Mouse (Mus musculus) layer of hippocampus, adult 6 months (tissue): ENCODE results near the gene Tada2a. TPM values are rescaled to one million over a fixed set of nuclear protein-coding genes. Genes with fewer than 3 reads are reported as not detected.

ENCODE experiments used
- long read RNA-seq, 2 experiments: library from polyadenylated mRNA; unstranded; transcript quantifications; one replicate each; pipeline ENCODE4 v2.0.0; 2019 to 2020
- polyA plus RNA-seq: library from polyadenylated mRNA; unstranded; fragments of <200 nt; fragmentation: Nextera tagmentation; gene quantifications from 2 replicates; pipeline ENCODE4 v1.2.3, GENCODE M21; 2021

Tada2a gene
- 17.2 and 17.8 TPM in 2 replicates for polyA plus RNA-seq
- long read RNA-seq, experiment 1, transcript Tada2a-201 (16 exons, 2,151 nt), result major isoform, 14 of 36 reads
- long read RNA-seq, experiment 1, partial matches to known transcripts, result 15 of 36 reads
- long read RNA-seq, experiment 1, other reads (novel, unspliced or antisense), result 6 of 36 reads
- long read RNA-seq, experiment 2, transcript Tada2a-201 (16 exons, 2,151 nt), result major isoform, 94 of 134 reads
- long read RNA-seq, experiment 2, partial matches to known transcripts, result 9 of 134 reads
- long read RNA-seq, experiment 2, other reads (novel, unspliced or antisense), result 31 of 134 reads

GRCm38 (mm10) chr11:84128943-84129798 is at the start of gene Tada2a, which contains the start of gene Acaca:
TSS of gene Tada2a (minus strand) at chr11:84129600.
TSS of gene Acaca (plus strand) at chr11:84129672.

GRCm38 (mm10) chr11:84167046-84167526 is 37.7 kb upstream of the Tada2a start, which contains the start of gene Gm11437:
TSS of gene Gm11437 (minus strand) at chr11:84167476.

GRCm38 (mm10) chr11:84069034-84069370 is 60.4 kb downstream of the Tada2a start, which contains the start of gene Dusp14:
TSS of gene Dusp14 (minus strand) at chr11:84069261.

Other genes with a start within 250 kb of the Tada2a start
- gene Ddx52, start 187.5 kb downstream of the Tada2a start, polyA plus RNA-seq, result 10.5 and 10.9 TPM in 2 replicates
- gene Synrg, start 165.2 kb downstream of the Tada2a start, polyA plus RNA-seq, result 5.9 and 7.0 TPM in 2 replicates
- 43.0 and 52.2 TPM in 2 replicates for gene Dusp14, start 60.3 kb downstream of the Tada2a start, polyA plus RNA-seq
- gene Acaca, start 72 bp upstream of the Tada2a start, polyA plus RNA-seq, result 10.3 and 14.7 TPM in 2 replicates
- gene Gm11437, start 37.9 kb upstream of the Tada2a start, polyA plus RNA-seq, result not detected in 2 replicates